Mouse (Mus musculus) midbrain, embryonic 15.5 days (tissue): ENCODE data around the gene Plppr1. TPM values are rescaled to one million over a fixed set of nuclear protein-coding genes. Genes with fewer than 3 reads are reported as not detected.

ENCODE experiments used
- ATAC-seq: fragments of 200-750 bp; cut with Nextera tagmentation; replicated peaks from 2 replicates; pipeline ENCODE4 v1.8.0; 2017; ENCODE audit warnings: moderate TSS enrichment
- H3K27ac ChIP-seq: fragments of 300-500 bp; sonication (generic); 2 replicates; pipeline ENCODE4 v1.5.1; 2015; ENCODE audit warnings: mild to moderate bottlenecking, inconsistent platforms
- H3K27me3 ChIP-seq: fragments of 300-500 bp; sonication (generic); replicated peaks from 2 replicates; pipeline ENCODE4 v1.6.1; 2015; ENCODE audit warnings: inconsistent platforms
- H3K36me3 ChIP-seq: fragments of 300-500 bp; sonication (generic); replicated peaks from 2 replicates; pipeline ENCODE4 v1.6.1; 2015; ENCODE audit warnings: inconsistent platforms
- H3K4me1 ChIP-seq: fragments of 300-500 bp; sonication (generic); 2 replicates; pipeline ENCODE4 v1.6.1; 2015; ENCODE audit warnings: inconsistent platforms
- H3K4me2 ChIP-seq: fragments of 300-500 bp; sonication (generic); 2 replicates; pipeline ENCODE4 v1.6.1; 2015; ENCODE audit warnings: inconsistent platforms, mild to moderate bottlenecking, moderate library complexity
- H3K4me3 ChIP-seq: fragments of 300-500 bp; sonication (generic); 2 replicates; pipeline ENCODE4 v1.5.1; 2015; ENCODE audit warnings: mild to moderate bottlenecking, inconsistent platforms
- H3K9ac ChIP-seq: fragments of 300-500 bp; sonication (generic); 2 replicates; pipeline ENCODE4 v1.6.1; 2015; ENCODE audit warnings: mild to moderate bottlenecking, inconsistent platforms
- H3K9me3 ChIP-seq: fragments of 300-500 bp; sonication (generic); 2 replicates; pipeline ENCODE4 v1.6.1; 2016; ENCODE audit warnings: inconsistent platforms
- WGBS: fragments of 180-500 bp; shearing (Covaris S2); methylation state at CpG from one replicate; pipeline ENCODE4 v1.1.7; 2015; ENCODE audit warnings: mixed read lengths; 5-methylcytosine and 5-hydroxymethylcytosine counted together
- polyA plus RNA-seq: library from polyadenylated mRNA; unstranded; fragments of >200 nt; fragmentation: Nextera tagmentation; extraction: Ambion mirVana; gene quantifications from 2 replicates; pipeline ENCODE4 v1.2.1, GENCODE M21; 2015

The Plppr1 gene
- polyA plus RNA-seq: 55.9 and 57.7 TPM in 2 replicates

GRCm38 (mm10) chr4:49059021-49059401 lies at the start of gene Plppr1:
Gene Plppr1 (plus strand): TSS chr4:49059273.
- H3K4me2 ChIP-seq: peak within 1 kb of the TSS; percentile 71
- no peaks in the 10 kb centered on the region for H3K36me3 ChIP-seq
- no peaks in the 10 kb centered on the region for H3K9me3 ChIP-seq
- H3K27ac ChIP-seq: peak within 1 kb of the TSS; percentile 94
- no peaks in the 10 kb centered on the region for H3K27me3 ChIP-seq
- peak within 1 kb of the TSS; percentile 95 for H3K4me3 ChIP-seq
- WGBS: 0% methylated on average over 21 of the region's 21 CpGs
- peak within 1 kb of the TSS; percentile 94 for H3K9ac ChIP-seq
- peak; percentile 91 for ATAC-seq
- peaks cover 38% of the 10 kb centered on the region for H3K4me1 ChIP-seq

- no peaks in the 10 kb centered on the region for H3K27me3 ChIP-seq
- no peak overlapping the region for H3K4me3 ChIP-seq
- H3K36me3 ChIP-seq: no peaks in the 10 kb centered on the region
- H3K9me3 ChIP-seq: no peaks in the 10 kb centered on the region
- ATAC-seq: no peak
- H3K4me1 ChIP-seq: no peaks in the 10 kb centered on the region
- H3K4me2 ChIP-seq: no peak overlapping the region
- no peak overlapping the region for H3K27ac ChIP-seq
- H3K9ac ChIP-seq: no peak overlapping the region
These were observed 42.4 kb upstream of the Plppr1 start for GRCm38 (mm10) chr4:49016701-49017100.

GRCm38 (mm10) chr4:49023221-49023620 lies 35.9 kb upstream of the Plppr1 start:
- 86% methylated on average over 1 of the region's 1 CpGs for WGBS

GRCm38 (mm10) chr4:49038311-49038710 lies 20.8 kb upstream of the Plppr1 start:
- no peak for ATAC-seq
- H3K4me3 ChIP-seq: no peak overlapping the region
- no peak overlapping the region for H3K9ac ChIP-seq
- no peaks in the 10 kb centered on the region for H3K9me3 ChIP-seq
- whole genome bisulfite sequencing: 57% methylated on average over 4 of the region's 4 CpGs
- H3K27ac ChIP-seq: no peak overlapping the region
- H3K4me1 ChIP-seq: no peaks in the 10 kb centered on the region
- no peaks in the 10 kb centered on the region for H3K27me3 ChIP-seq
- no peak overlapping the region for H3K4me2 ChIP-seq
- no peaks in the 10 kb centered on the region for H3K36me3 ChIP-seq

More at GRCm38 (mm10) chr4:49023221-49023620, 35.9 kb upstream of the Plppr1 start:
- no peak for ATAC-seq
- H3K4me2 ChIP-seq: no peak overlapping the region
- H3K4me3 ChIP-seq: no peak overlapping the region
- no peaks in the 10 kb centered on the region for H3K27me3 ChIP-seq
- H3K9me3 ChIP-seq: no peaks in the 10 kb centered on the region
- H3K9ac ChIP-seq: no peak overlapping the region
- no peaks in the 10 kb centered on the region for H3K36me3 ChIP-seq
- H3K4me1 ChIP-seq: no peaks in the 10 kb centered on the region
- H3K27ac ChIP-seq: no peak overlapping the region

- H3K4me3 ChIP-seq: no peak overlapping the region
- no peaks in the 10 kb centered on the region for H3K27me3 ChIP-seq
- H3K36me3 ChIP-seq: no peaks in the 10 kb centered on the region
- ATAC-seq: no peak
- H3K4me2 ChIP-seq: no peak overlapping the region
- 78% methylated on average over 3 of the region's 3 CpGs for WGBS
- no peaks in the 10 kb centered on the region for H3K4me1 ChIP-seq
- no peaks in the 10 kb centered on the region for H3K9me3 ChIP-seq
- no peak overlapping the region for H3K27ac ChIP-seq
- H3K9ac ChIP-seq: no peak overlapping the region
These were observed 19.2 kb upstream of the Plppr1 start for GRCm38 (mm10) chr4:49039854-49040253.

- Histone ChIP-seq H3K27ac (no peak overlapping the region), H3K9me3 (no peaks in the 10 kb centered on the region), H3K27me3 (no peaks in the 10 kb centered on the region), H3K4me3 (no peak overlapping the region), H3K36me3 (no peaks in the 10 kb centered on the region), H3K4me1 (no peaks in the 10 kb centered on the region), H3K9ac (no peak overlapping the region), H3K4me2 (no peak overlapping the region)
- WGBS: 84% methylated on average over 1 of the region's 1 CpGs
- ATAC-seq: no peak
These were observed 17.4 kb upstream of the Plppr1 start for GRCm38 (mm10) chr4:49041655-49042054.

- Histone ChIP-seq H3K9me3 (no peaks in the 10 kb centered on the region), H3K27me3 (no peaks in the 10 kb centered on the region), H3K4me3 (no peak overlapping the region), H3K36me3 (no peaks in the 10 kb centered on the region), H3K4me1 (no peaks in the 10 kb centered on the region), H3K4me2 (no peak overlapping the region), H3K27ac (no peak overlapping the region), H3K9ac (no peak overlapping the region)
- ATAC-seq: no peak
- 59% methylated on average over 1 of the region's 1 CpGs for WGBS
These were observed 8.4 kb upstream of the Plppr1 start for GRCm38 (mm10) chr4:49050628-49051027.

- H3K36me3 ChIP-seq: no peaks in the 10 kb centered on the region
- H3K4me2 ChIP-seq: peak overlapping the region; percentile 71; the same call in 1 of the 2 replicates
- H3K27me3 ChIP-seq: no peaks in the 10 kb centered on the region
- ATAC-seq: no peak
- H3K4me1 ChIP-seq: peaks cover 38% of the 10 kb centered on the region
- H3K9ac ChIP-seq: no peak overlapping the region
- WGBS: 13% methylated on average over 2 of the region's 2 CpGs
- H3K4me3 ChIP-seq: no peak overlapping the region
- H3K9me3 ChIP-seq: no peaks in the 10 kb centered on the region
- no peak overlapping the region for H3K27ac ChIP-seq
These were observed 1.2 kb upstream of the Plppr1 start for GRCm38 (mm10) chr4:49057916-49058315.

GRCm38 (mm10) chr4:49058557-49058956 lies 516 bp upstream of the Plppr1 start:
- Histone ChIP-seq H3K36me3 (no peaks in the 10 kb centered on the region), H3K27ac (peak overlapping the region; percentile 94), H3K9ac (peak overlapping the region; percentile 94), H3K4me3 (peak overlapping the region; percentile 95), H3K4me2 (peak overlapping the region; percentile 71), H3K9me3 (no peaks in the 10 kb centered on the region), H3K4me1 (peaks cover 38% of the 10 kb centered on the region), H3K27me3 (no peaks in the 10 kb centered on the region)
- WGBS: 2% methylated on average over 7 of the region's 7 CpGs
- ATAC-seq: peak; percentile 28

GRCm38 (mm10) chr4:49059402-49060381 lies 619 bp downstream of the Plppr1 start:
- Histone ChIP-seq H3K4me3 (peak overlapping the region; percentile 95), H3K4me1 (peaks cover 43% of the 10 kb centered on the region), H3K9ac (peak overlapping the region; percentile 94), H3K27ac (peak overlapping the region; percentile 94), H3K27me3 (no peaks in the 10 kb centered on the region), H3K36me3 (no peaks in the 10 kb centered on the region), H3K4me2 (peak overlapping the region; percentile 71), H3K9me3 (no peaks in the 10 kb centered on the region)
- ATAC-seq: peak; percentile 90
- under 1% methylated on average over 62 of the region's 62 CpGs for WGBS

GRCm38 (mm10) chr4:49069471-49069870 lies 10.4 kb downstream of the Plppr1 start:
- no peak for ATAC-seq
- Histone ChIP-seq H3K4me1 (peaks cover 10% of the 10 kb centered on the region), H3K9me3 (no peaks in the 10 kb centered on the region), H3K27ac (no peak overlapping the region), H3K36me3 (no peaks in the 10 kb centered on the region), H3K4me2 (no peak overlapping the region), H3K27me3 (no peaks in the 10 kb centered on the region), H3K4me3 (no peak overlapping the region), H3K9ac (no peak overlapping the region)
- 44% methylated on average over 4 of the region's 4 CpGs for WGBS

- H3K4me2 ChIP-seq: no peak overlapping the region
- H3K27ac ChIP-seq: no peak overlapping the region
- H3K4me1 ChIP-seq: no peaks in the 10 kb centered on the region
- H3K9me3 ChIP-seq: no peaks in the 10 kb centered on the region
- H3K4me3 ChIP-seq: no peak overlapping the region
- H3K36me3 ChIP-seq: no peaks in the 10 kb centered on the region
- H3K9ac ChIP-seq: no peak overlapping the region
- ATAC-seq: no peak
- H3K27me3 ChIP-seq: no peaks in the 10 kb centered on the region
- 78% methylated on average over 4 of the region's 4 CpGs for WGBS
These were observed 13.8 kb downstream of the Plppr1 start for GRCm38 (mm10) chr4:49072886-49073285.

GRCm38 (mm10) chr4:49075881-49076280 lies 16.8 kb downstream of the Plppr1 start:
- no peaks in the 10 kb centered on the region for H3K27me3 ChIP-seq
- peaks cover 14% of the 10 kb centered on the region for H3K4me1 ChIP-seq
- no peak overlapping the region for H3K27ac ChIP-seq
- H3K9ac ChIP-seq: no peak overlapping the region
- H3K4me2 ChIP-seq: no peak overlapping the region
- 88% methylated on average over 2 of the region's 2 CpGs for WGBS
- no peaks in the 10 kb centered on the region for H3K9me3 ChIP-seq
- H3K36me3 ChIP-seq: no peaks in the 10 kb centered on the region
- no peak for ATAC-seq
- no peak overlapping the region for H3K4me3 ChIP-seq
